Mouse (Mus musculus): Measurements from ENCODE around the gene Vav3. TPM values are rescaled to one million over a fixed set of nuclear protein-coding genes. Genes with fewer than 3 reads are reported as not detected.

The Vav3 gene
- total and polyA plus RNA-seq, 3 experiments: 0.08 TPM; not detected in 2

DNA sequence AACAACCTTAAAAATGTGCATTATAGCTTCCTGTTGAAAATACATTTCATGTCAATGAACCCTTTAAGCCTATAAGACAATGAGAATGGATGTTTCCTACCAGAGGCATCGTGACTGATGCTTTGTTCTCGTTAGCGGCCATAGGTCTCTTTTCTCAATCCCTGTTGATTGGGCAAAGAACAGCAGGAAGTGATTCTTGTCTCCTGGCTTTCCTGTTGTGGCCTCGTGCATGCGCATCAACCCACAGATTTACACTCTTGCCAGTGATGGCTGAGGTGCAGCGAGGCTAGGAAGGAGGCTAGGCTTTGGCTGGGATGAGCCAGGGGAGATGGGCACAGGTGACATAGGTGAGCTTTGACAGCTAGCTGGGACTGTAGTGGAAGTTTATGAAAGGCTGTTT, 123.2 kb downstream of the Vav3 start:
- H3K27me3 ChIP-seq (replicated peaks): no peaks in the 10 kb centered on the region
- no peaks in the 10 kb centered on the region for H3K36me3 ChIP-seq (replicated peaks in 1 of 2; ENCODE audit: control insufficient read depth in 1 of 2, insufficient read depth in 1 of 2, low read length in 1 of 2)
- H3K9me3 ChIP-seq (replicated peaks; ENCODE audit: low read length): no peaks in the 10 kb centered on the region
- H3K9ac ChIP-seq (ENCODE audit: insufficient read depth, low read depth): no peak overlapping the region
- no peak overlapping the region for H3K4me2 ChIP-seq (ENCODE audit: insufficient read depth, low read depth, poor library complexity, severe bottlenecking)
- H3K79me2 ChIP-seq (replicated peaks; ENCODE audit: control insufficient read depth, extremely low read depth, insufficient read depth, poor library complexity, severe bottlenecking): no peaks in the 10 kb centered on the region
- no peak for DNase-seq (ENCODE audit: extremely low read depth)
- H3K27ac ChIP-seq (ENCODE audit: insufficient read depth, low read depth): no peak overlapping the region
- H3K4me3 ChIP-seq (replicated peaks in 1 of 3; ENCODE audit: low read depth in 2 of 3, low read length in 2 of 3, poor library complexity in 1 of 3): no peak overlapping the region
- dilution Hi-C loops (cut with MboI; ENCODE audit: extremely low pct_ligation_motif_present, extremely low pct_unique_long_range_greater_than_20kb, low sequenced_read_pairs) (no loop called here), in situ Hi-C loops (cut with MboI; ENCODE audit: low pct_ligation_motif_present, low pct_unique_long_range_greater_than_20kb, low sequenced_read_pairs) (no loop called here)
- no peak for TF ChIP-seq MEF2A (IDR thresholded peaks at IDR 0.05; ENCODE audit: borderline replicate concordance, low read depth, low read length)
- TF ChIP-seq PAX5 (IDR thresholded peaks at IDR 0.05; ENCODE audit: low read length): no peak
- no peak for TF ChIP-seq ZC3H11A (IDR thresholded peaks at IDR 0.05; ENCODE audit: low read depth, low read length)
- no peak for TF ChIP-seq POLR2AphosphoS2 (IDR thresholded peaks at IDR 0.05; ENCODE audit: low read depth, low read length)
- no peak for TF ChIP-seq ZNF384 (IDR thresholded peaks at IDR 0.05; ENCODE audit: low read depth, low read length)
- TF ChIP-seq UBTF (IDR thresholded peaks at IDR 0.05; ENCODE audit: low read depth, low read length): no peak
- TF ChIP-seq MAFK (IDR thresholded peaks at IDR 0.05; ENCODE audit: insufficient replicate concordance, low read length): no peak
- peaks cover 0 to 9% of the 10 kb centered on the region in 2 experiments; a peak in 2 of 4 replicates for H3K4me1 ChIP-seq (ENCODE audit: control insufficient read depth in 1 of 2, insufficient read depth in 2 of 2)

GRCm38 (mm10) chr3:109464600-109464999, 124.1 kb downstream of the Vav3 start:
- Histone ChIP-seq H3K4me1 (ENCODE audit: control insufficient read depth in 1 of 2, insufficient read depth in 2 of 2) (peaks cover 2 to 13% of the 10 kb centered on the region in 2 experiments; a peak in 3 of 4 replicates), H3K27me3 (replicated peaks) (no peaks in the 10 kb centered on the region), H3K36me3 (replicated peaks in 1 of 2; ENCODE audit: control insufficient read depth in 1 of 2, insufficient read depth in 1 of 2, low read length in 1 of 2) (no peaks in the 10 kb centered on the region), H3K9me3 (replicated peaks; ENCODE audit: low read length) (no peaks in the 10 kb centered on the region), H3K27ac (ENCODE audit: insufficient read depth, low read depth) (no peak overlapping the region), H3K4me3 (replicated peaks in 1 of 3; ENCODE audit: low read depth in 2 of 3, low read length in 2 of 3, poor library complexity in 1 of 3) (no peak overlapping the region), H3K9ac (ENCODE audit: insufficient read depth, low read depth) (no peak overlapping the region), H3K79me2 (replicated peaks; ENCODE audit: control insufficient read depth, extremely low read depth, insufficient read depth, poor library complexity, severe bottlenecking) (no peaks in the 10 kb centered on the region), H3K4me2 (ENCODE audit: insufficient read depth, low read depth, poor library complexity, severe bottlenecking) (no peak overlapping the region)
- no peak for DNase-seq (ENCODE audit: extremely low read depth)
- dilution Hi-C loops (cut with MboI; ENCODE audit: extremely low pct_ligation_motif_present, extremely low pct_unique_long_range_greater_than_20kb, low sequenced_read_pairs): no loop called here
- TF ChIP-seq ETS1 (conservative IDR thresholded peaks at IDR 0.05; ENCODE audit: low read depth, low read length) (no peak), CHD2 (IDR thresholded peaks at IDR 0.05; ENCODE audit: low read length) (no peak), SIN3A (IDR thresholded peaks at IDR 0.05; ENCODE audit: low read length) (no peak)
- in situ Hi-C loops (cut with MboI; ENCODE audit: low pct_ligation_motif_present, low pct_unique_long_range_greater_than_20kb, low sequenced_read_pairs): no loop called here

DNA sequence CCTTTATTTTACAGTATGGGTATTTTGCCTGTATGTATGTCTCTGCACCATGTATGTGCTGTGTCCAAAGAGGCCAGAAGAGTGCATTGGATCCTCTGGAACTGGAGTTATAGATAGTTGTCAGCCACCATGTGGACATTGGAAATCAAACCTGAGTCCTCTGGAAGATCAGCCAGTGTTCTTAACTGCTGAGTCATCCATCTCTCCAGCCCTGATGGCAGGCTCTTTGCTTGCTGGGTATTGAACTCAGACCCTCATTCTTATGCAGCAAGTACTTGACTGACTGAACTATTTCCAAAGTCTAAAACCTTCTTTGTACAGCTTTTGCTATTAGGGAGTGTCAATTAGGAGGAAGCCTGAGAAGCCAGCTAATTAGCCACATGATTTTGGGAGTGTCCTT, 126.1 kb downstream of the Vav3 start:
- Histone ChIP-seq H3K4me2 (ENCODE audit: insufficient read depth, low read depth, poor library complexity, severe bottlenecking) (no peak overlapping the region), H3K27ac (ENCODE audit: insufficient read depth, low read depth) (no peak overlapping the region), H3K4me1 (ENCODE audit: control insufficient read depth in 1 of 2, insufficient read depth in 2 of 2) (peaks cover 4 to 20% of the 10 kb centered on the region in 2 experiments; a peak in 3 of 4 replicates), H3K4me3 (replicated peaks in 1 of 3; ENCODE audit: low read depth in 2 of 3, low read length in 2 of 3, poor library complexity in 1 of 3) (no peak overlapping the region), H3K27me3 (replicated peaks) (no peaks in the 10 kb centered on the region), H3K36me3 (replicated peaks in 1 of 2; ENCODE audit: control insufficient read depth in 1 of 2, insufficient read depth in 1 of 2, low read length in 1 of 2) (no peaks in the 10 kb centered on the region), H3K79me2 (replicated peaks; ENCODE audit: control insufficient read depth, extremely low read depth, insufficient read depth, poor library complexity, severe bottlenecking) (no peaks in the 10 kb centered on the region), H3K9me3 (replicated peaks; ENCODE audit: low read length) (no peaks in the 10 kb centered on the region), H3K9ac (ENCODE audit: insufficient read depth, low read depth) (no peak overlapping the region)
- dilution Hi-C loops (cut with MboI; ENCODE audit: extremely low pct_ligation_motif_present, extremely low pct_unique_long_range_greater_than_20kb, low sequenced_read_pairs) (no loop called here), in situ Hi-C loops (cut with MboI; ENCODE audit: low pct_ligation_motif_present, low pct_unique_long_range_greater_than_20kb, low sequenced_read_pairs) (no loop called here)
- no peak for TF ChIP-seq JUN (IDR thresholded peaks at IDR 0.05; ENCODE audit: insufficient read depth, low read depth, low read length)
- TF ChIP-seq MAFK (IDR thresholded peaks at IDR 0.05; ENCODE audit: insufficient replicate concordance, low read length): no peak
- no peak for TF ChIP-seq UBTF (IDR thresholded peaks at IDR 0.05; ENCODE audit: low read depth, low read length)
- TF ChIP-seq RCOR1 (conservative IDR thresholded peaks at IDR 0.05; ENCODE audit: low read depth, low read length): no peak
- TF ChIP-seq TCF12 (IDR thresholded peaks at IDR 0.05; ENCODE audit: low read depth, low read length): no peak
- no peak for TF ChIP-seq SMC3 (IDR thresholded peaks at IDR 0.05; ENCODE audit: low read depth, low read length)
- TF ChIP-seq E2F4 (IDR thresholded peaks at IDR 0.05; ENCODE audit: insufficient replicate concordance, low read depth, low read length): no peak
- no peak for TF ChIP-seq ELF1 (IDR thresholded peaks at IDR 0.05; ENCODE audit: low read depth, low read length)
- no peak for TF ChIP-seq ZKSCAN1 (IDR thresholded peaks at IDR 0.05; ENCODE audit: borderline replicate concordance, low read depth, low read length)
- no peak for DNase-seq (ENCODE audit: extremely low read depth)
